Mouse (Mus musculus): ENCODE data around the gene Kazn.

Kazn gene

GRCm38 (mm10) chr4:142103081-142103671 is 136.0 kb downstream of the Kazn start:
- DNase-seq, result no peak

DNA sequence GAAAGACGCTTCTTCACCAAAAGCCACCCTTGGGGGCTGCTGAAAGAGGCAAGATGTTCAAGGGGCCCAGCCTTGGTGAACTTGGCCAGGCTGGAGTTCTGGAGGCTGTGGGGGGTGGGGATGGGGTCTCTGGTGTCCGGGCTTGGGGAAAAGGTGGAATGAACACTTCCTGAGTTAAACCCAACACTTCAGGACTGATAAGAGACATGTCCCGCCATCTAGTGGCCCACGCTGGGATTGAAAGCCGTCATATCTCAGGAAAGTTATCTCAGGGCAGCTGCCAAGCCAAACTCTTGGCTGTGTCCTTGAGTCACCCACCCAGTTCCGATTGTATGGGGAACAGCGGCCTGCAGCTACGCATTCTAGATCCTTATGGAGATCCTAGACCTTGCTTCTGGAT is 140.9 kb downstream of the Kazn start:
- peak; percentile 77 for DNase-seq

DNA sequence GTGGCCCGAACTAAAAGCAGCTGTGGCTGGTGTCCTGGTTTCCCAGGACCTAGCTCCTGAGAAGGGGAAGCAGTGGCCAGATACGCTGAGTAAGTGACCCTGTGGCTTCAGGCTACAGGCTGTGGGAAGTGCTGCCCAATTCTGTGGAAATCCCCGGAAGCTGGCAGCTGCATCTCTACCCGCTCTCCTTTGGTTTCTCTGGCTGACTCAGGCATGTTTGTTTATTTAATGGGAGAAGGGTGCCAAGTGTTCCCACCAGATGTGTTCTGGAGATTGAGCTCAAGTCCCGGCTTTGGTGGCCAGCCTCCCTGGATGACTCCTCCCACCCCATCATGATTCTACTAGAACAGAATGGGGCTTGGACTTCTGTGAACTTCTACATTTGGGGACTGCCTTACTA is 141.3 kb downstream of the Kazn start:
- no peak for DNase-seq

DNA sequence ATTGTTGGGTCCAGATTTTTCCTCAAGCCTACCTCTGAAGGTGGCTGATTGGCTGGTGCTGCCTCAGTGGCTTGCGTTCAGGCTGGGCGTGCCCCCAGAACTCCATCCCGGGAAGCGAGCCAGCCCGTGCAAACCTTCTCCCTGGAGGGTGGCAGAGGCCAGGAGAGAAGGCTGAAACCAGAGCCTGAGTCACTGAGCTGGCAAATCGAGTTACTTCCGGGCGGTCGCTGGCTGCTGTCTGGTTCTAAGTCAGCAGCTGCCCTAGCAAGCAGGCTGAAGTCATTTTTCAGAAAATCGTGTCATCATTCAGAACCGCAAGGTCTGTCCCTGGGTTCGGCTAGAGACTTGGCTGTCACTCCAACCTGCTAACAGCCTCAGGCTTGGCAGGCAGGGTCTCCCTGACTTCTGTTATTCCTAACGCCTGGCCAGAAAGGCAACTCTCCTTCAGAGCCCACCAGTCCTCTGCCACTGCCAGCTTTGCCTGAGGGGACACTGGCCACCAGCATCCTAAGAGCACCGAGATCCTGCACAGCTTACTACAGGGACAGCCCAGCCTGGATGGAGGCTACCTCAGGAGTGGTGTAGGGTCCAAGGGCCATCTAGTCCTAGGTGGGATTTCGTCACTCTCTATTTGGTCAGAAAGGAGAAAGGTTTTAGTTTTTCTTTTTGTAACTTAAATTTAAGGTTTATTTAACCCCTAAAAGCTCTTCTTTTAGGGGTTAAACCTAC is 143.5 kb downstream of the Kazn start:
- peak; percentile 69 for DNase-seq

DNA sequence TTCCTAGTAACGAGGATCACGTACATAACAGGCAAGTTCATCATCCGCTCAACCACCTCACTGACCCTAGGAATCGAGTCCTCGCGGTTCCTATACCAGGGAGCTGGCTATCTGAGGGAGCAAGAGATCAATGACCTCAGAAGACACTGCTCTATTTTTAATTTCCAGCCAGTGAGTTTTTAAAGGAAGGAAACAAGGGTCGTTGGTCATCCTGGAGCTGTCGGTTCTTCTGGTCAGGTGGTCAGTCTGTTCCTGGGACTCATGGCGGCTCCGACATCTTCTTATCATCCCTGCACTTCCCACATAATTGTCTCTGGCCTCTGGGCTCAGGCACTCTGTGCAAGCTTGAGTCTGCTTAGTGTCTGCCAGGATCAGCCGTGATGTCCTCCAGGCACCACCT is 144.8 kb downstream of the Kazn start:
- no peak for DNase-seq

DNA sequence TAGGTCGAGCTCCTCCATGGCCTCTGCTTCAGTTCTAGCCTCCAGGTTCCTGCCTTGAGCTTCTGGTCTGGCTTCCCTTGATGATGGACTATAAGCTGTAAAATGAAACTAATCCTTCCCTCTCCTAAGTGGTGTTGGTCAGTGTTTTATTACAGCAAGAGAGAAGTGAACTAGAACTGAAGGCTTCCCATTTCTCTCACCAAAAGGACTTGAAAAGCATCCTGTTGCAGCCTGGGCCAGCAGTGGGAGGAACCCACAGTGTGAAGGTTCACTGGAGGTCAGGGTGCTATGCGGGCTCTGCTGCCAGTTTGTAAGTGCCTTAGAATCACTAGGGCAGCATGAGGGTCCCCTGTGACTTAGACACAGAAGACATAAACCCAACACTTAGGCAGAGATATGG is 148.1 kb downstream of the Kazn start:
- DNase-seq, result no peak

DNA sequence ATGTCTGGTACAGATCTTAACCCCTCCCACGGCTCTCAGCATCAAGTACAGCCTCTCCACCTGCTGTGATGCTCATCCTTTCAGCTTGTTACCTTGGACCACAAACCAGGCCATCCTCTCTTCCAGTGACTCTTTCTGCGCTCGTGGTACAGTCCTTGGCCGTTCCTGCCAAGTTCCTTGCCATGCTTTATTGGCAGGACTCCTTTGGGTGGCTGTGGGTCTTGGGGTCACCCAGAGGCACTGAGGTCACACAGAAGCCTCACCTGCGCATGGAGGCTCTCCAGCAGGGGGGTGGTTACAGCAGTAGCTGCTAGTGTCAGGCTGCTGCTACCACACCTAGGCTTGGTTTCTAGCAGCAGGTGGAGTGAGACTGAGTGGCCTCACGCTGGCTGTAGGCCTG is 149.2 kb downstream of the Kazn start:
- peak; percentile 75 for DNase-seq

DNA sequence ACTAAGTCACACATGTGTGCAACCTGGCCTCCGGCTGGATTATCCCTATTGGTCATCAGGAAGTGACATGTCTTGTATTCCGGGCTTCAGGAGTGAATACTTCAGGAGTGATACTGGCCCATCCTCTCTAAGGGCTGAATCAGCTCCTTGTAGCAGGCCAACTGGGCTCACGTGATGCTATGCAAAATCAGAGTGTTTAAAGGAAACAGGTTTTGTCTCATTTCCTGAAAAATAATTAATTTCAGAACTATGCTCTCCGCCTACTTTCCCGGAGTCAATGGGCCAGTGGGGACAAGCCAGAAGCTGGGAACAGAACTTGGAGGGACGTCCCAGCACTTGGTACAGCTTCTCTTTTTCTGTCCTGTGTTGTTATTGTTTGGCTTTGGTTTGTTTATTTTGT is 150.4 kb downstream of the Kazn start:
- no peak for DNase-seq

DNA sequence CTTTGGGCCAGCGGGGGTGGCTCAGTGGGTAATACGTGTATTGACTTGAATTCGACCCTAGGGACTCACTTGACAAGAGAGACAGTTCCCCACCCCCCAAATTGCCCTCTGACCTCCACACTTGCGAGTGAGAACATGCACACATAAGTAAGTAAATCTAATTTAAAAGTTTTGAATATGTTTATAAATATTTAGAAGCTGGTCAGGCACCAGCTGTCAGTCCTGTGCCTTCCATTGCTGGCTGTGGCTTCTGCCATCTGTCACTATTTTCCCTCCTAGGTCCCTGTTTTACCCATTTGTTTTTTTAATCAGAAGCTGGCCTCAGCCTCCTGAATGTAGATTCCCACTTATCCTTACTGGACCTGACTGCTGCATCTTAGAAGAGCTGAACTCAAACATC is 150.8 kb downstream of the Kazn start:
- DNase-seq, result peak; percentile 71

- peak; percentile 41 for DNase-seq
Measured at GRCm38 (mm10) chr4:142084936-142085563, 154.2 kb downstream of the Kazn start.

DNA sequence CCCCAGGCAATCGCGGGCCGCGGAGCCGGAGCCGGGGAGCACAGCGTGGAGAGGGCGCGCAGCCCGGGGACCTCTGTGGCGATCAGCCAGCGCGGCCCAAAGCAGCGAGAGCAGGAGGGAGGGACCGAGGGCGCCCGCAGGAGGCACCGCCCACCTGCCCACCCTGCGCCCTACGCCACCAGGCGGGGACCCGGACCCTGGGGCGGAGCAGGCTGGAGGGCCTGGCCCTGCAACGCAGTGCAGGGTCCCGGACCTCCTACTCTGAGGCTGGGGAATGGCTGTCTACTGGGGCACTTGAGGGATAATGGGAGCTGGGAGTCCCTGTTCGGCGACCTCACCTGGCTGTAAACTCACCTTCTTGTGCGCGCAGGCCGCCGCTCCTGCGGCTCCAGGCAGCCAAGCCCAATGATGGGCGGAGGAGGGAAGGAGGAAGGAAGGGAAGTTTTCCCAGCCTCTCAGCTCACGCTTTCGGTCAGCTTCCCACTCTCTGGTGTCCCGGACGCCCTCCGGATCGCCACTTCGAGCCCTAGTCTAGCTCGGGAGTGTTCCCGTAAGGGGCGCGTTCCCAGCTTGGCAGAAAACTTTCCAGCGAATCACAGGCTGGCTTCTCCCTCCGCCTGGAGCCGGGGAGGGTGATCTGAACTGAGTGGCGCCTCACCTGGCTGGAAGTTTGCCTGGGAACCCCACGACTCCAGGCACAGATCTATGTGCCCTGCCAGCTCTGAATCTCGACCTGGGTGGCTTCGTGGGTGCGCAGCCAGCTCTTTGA is 154.9 kb downstream of the Kazn start, which contains the start of gene Tmem51:
TSS of gene Tmem51 (minus strand) at position 174 of the 769 bp plus-strand sequence.
- DNase-seq, result peak; percentile 84

DNA sequence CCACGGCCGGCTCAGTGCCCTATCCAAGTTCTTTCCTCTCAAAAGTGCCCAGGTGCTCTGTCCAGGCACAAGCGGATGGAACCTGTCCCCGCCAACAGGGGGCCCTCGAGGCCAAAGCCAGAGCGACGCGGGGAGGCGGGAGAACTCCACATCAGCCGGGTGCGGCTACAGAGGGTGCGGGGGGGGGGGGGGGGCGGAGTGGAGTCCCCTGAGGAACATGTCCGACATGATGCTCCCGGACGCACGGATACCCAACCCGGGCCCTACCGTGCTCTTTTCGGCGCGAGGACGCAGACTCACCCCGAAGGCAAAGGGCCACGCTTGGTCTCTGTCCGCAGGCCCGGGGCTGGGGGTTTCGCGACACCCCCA is 155.5 kb downstream of the Kazn start:
- peak; percentile 87 for DNase-seq

DNA sequence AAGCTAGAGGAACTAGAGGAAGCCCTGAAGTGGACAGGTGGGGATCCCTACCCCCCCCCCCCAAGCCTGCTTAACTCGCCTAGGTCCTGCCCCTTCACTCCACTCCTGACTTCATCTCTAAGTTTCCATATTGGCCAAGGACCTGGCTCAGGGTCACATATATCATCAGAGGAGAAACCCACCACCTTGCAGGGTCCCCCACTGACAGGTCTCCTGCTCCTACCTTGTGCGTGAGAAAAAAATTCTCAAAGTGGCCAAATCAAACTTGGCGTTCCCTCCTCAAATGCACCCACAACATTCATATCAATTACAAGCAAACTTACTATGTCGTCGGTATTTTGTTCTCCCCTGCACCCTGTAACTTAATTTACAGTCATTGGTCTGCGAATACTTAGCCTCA is 156.0 kb downstream of the Kazn start:
- peak; percentile 60 for DNase-seq

GRCm38 (mm10) chr4:142082703-142083102 is 156.5 kb downstream of the Kazn start:
- peak; percentile 67 for DNase-seq

- DNase-seq, result peak; percentile 78
Measured at GRCm38 (mm10) chr4:142081631-142082283, 157.4 kb downstream of the Kazn start.

- DNase-seq, result peak; percentile 92
Measured at GRCm38 (mm10) chr4:142080901-142081630, 158.1 kb downstream of the Kazn start.

GRCm38 (mm10) chr4:142080487-142080767 is 158.8 kb downstream of the Kazn start:
- DNase-seq, result no peak

DNA sequence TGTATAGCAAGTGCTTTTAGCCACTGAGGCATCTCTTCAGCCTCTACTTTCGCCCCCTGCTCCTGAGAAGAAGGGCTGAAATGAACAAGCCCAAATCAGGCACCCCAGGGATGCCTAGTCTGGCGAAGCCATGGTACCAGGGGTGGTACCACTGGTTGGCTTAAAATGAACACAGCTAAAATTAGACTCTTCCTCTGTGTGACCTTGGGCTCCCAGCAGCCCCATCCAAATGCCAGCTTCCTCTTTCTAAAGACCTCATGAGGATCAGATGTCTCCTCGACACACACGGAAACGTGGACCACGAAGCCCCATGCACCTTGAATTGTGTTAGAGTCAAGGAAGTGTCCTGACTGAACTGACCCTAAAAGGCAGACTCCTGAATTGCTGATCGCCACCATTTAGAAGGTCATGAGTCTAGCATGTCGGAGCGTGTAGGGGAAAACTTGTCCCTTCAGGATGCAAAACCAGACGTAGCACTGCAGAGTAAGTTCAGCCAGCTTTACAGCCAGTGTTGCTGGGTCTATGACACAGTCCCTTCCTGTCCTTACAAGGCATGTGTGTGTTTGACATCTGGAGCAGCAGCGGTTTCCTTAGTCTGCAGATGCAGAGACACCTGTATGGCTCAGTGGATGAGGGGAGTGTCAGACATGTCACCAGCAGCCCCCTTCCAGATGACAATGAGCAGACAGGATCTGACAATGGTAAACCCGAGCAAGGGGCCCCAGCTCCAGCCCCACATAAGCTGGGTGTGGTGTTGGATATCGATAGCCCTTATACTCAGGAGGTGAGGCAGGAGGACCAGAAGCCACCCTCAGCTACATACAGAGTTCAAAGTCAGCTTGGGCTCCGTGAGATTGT is 159.3 kb downstream of the Kazn start:
- DNase-seq, result peak; percentile 73

DNA sequence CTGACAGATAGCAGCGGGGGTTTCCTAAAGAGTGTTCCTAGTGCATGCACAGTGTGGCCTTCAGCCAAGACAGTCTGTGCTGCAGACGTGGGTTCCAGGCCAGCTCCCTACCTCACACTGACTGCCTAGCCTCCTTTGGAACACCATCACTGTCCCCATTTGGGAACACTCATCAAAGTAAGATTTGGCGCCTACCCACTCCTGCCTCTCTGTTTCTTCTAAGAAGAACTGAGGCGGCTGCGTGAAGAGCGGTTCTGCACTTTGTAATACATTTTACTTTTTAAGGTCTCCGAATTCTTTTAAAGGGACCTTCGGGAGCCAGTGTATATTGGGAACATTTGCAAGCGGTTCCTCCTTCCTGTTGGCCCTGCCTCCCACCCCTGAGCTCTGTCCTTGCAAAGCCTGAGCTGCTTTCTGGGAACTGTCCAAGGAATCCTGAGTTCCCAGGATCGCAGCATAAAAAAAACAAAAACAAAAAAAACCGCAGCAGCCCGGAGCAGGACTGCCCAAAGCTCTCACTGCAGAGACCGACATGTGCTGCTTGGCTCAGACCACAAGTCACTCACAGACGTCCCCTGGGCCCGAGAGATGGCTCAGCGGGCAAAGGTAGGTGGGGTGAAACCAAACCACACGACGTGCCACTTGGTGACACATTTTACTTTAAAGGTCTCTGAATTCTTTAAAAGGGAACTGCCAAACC is 161.5 kb downstream of the Kazn start:
- DNase-seq, result peak; percentile 76

DNA sequence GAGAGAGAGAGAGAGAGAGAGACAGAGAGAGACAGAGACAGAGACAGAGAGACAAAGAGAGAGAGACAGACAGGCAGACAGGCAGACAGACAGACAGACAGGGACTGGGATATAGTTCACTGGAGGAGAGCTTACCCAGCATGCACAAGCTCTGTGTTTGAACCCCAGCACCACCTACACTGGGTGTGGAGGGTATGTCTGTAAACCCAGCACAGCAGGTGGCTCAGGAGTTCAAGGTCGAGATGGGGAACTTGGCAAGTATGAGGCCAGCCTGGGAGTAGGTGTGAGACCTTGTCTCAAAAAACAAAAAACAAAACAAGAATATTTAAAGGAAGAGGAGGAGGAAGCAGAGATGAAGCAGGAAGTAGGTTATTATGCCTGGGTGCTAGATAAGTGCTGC is 162.3 kb downstream of the Kazn start:
- peak; percentile 62 for DNase-seq

GRCm38 (mm10) chr4:142075931-142076330 is 163.3 kb downstream of the Kazn start:
- peak; percentile 30 for DNase-seq

Data from cerebellum, adult 9-11 months (tissue).